Mouse (Mus musculus): ENCODE data around the gene Fgr. TPM values are rescaled to one million over a fixed set of nuclear protein-coding genes. Genes with fewer than 3 reads are reported as not detected.

Gene Fgr
- total RNA-seq, 1 experiment from 2014 or later = 0.33 TPM

- DNase-seq = no peak
Measured at GRCm38 (mm10) chr4:133015710-133016651, 42.1 kb downstream of the Fgr start.

GRCm38 (mm10) chr4:133016677-133017415 lies 43.0 kb downstream of the Fgr start:
- DNase-seq = no peak

- DNase-seq = no peak
Measured at GRCm38 (mm10) chr4:133017597-133018262, 43.8 kb downstream of the Fgr start.

- DNase-seq = no peak
Measured at GRCm38 (mm10) chr4:133018263-133018798, 44.4 kb downstream of the Fgr start.

- no peak for DNase-seq
Measured at GRCm38 (mm10) chr4:133020721-133021120, 46.8 kb downstream of the Fgr start.

GRCm38 (mm10) chr4:133021181-133021671 lies 47.3 kb downstream of the Fgr start:
- no peak for DNase-seq

GRCm38 (mm10) chr4:133022217-133022616 lies 48.3 kb downstream of the Fgr start:
- no peak for DNase-seq

GRCm38 (mm10) chr4:133022954-133023635 lies 49.2 kb downstream of the Fgr start:
- DNase-seq = no peak

GRCm38 (mm10) chr4:133023636-133024035 lies 49.7 kb downstream of the Fgr start:
- no peak for DNase-seq

GRCm38 (mm10) chr4:133024404-133024803 lies 50.5 kb downstream of the Fgr start:
- no peak for DNase-seq

- peak; percentile 66 for DNase-seq
Measured at GRCm38 (mm10) chr4:133024969-133025685, 51.2 kb downstream of the Fgr start.

- no peak for DNase-seq
Measured at GRCm38 (mm10) chr4:133026272-133026671, 52.4 kb downstream of the Fgr start.

GRCm38 (mm10) chr4:133026826-133027375 lies 53.0 kb downstream of the Fgr start:
- no peak for DNase-seq

GRCm38 (mm10) chr4:133027721-133028120 lies 53.8 kb downstream of the Fgr start:
- DNase-seq = no peak

- DNase-seq = no peak
Measured at GRCm38 (mm10) chr4:133028193-133028592, 54.3 kb downstream of the Fgr start.

- no peak for DNase-seq
Measured at GRCm38 (mm10) chr4:133028875-133029274, 55.0 kb downstream of the Fgr start.

GRCm38 (mm10) chr4:133032410-133033095 lies 58.7 kb downstream of the Fgr start:
- no peak for DNase-seq

- peak; percentile 55 for DNase-seq
Measured at GRCm38 (mm10) chr4:133034478-133034877, 60.6 kb downstream of the Fgr start.

- DNase-seq = peak; percentile 53
Measured at GRCm38 (mm10) chr4:133035446-133035845, 61.6 kb downstream of the Fgr start.

- no peak for DNase-seq
Measured at GRCm38 (mm10) chr4:133035946-133036345, 62.1 kb downstream of the Fgr start.

Data from adrenal gland, postnatal 25 days (tissue).